Mouse (Mus musculus) liver, embryonic 14 days (tissue): ENCODE results near the gene Smchd1. TPM values are rescaled to one million over a fixed set of nuclear protein-coding genes. Genes with fewer than 3 reads are reported as not detected.

ENCODE experiments used
- polyA plus RNA-seq: library from polyadenylated mRNA; depleted of rRNA; stranded (reverse); fragments of >200 nt; gene quantifications from 2 replicates; pipeline ENCODE4 v1.2.3, GENCODE M21; 2012; rRNA removed

The Smchd1 gene
- 21.4 and 22.4 TPM in 2 replicates for polyA plus RNA-seq

DNA sequence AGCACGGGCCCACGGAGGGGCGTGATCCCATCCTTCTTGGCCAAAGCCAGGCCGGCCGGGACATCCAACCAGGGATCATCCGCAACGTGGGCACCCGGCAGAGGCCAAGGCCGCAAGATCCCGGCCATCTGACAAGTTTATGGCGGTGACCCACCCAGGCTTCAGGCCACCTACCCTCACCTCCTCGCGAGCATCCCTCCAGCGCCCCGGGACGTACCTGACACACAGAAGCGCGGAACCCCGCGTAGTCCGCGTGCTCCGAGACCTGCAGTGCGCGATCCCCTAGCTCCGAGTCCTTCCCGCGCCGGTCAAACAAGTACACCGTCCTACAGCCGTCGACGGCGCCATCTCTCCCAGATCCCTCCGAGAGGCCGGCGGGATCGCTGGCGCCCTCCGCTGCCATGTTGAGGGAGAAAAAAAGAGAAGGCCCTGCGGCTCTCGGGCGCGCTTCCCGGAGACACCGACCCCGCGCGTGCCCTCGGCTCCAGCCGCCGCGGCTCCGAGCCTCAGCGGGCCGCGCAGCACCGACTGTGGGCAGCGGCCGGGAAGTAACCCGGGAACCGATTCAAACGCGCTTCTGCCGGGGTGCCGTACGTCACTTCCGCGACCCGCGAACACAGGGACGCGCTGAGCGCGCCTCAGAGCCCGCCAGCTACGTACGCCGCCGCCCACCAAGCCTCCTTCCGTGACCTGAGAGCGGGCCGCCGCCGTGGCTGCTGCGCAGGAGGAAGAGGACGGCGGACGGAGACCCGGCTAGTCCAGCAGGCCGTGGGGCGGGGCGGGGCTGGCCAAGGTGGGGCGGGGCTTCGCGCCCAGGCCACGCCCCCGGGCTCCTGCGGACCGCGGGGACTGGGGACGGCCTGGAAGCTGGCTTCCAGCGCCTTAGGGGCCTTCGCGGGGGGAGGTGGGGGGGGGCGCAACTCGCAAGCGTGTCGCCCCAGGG is at the start of gene Smchd1:
Gene Smchd1 (minus strand): TSS at position 582 of the 943 bp plus-strand sequence.

DNA sequence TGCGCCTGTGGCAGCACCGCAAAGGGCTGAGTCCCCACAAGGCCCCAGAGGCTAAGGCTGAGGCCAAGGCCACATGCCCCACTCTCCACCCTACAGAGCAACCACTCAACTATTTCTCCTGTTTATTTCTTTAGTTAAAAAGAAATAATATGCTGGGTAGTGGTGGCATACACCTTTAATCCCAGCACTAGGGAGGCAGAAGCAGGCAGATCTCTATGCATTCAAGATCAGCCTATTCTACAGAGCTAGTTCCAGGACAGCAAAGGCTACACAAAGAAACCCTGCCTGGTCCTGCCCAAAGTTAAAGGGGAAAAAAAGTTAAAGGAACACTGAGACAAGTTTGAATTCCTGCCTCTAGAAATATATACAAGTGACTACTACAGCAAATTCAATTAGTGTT is 15.3 kb downstream of the Smchd1 start, which contains the start of gene Gm4707:
Gene Gm4707 (minus strand): TSS at position 101 of the 400 bp plus-strand sequence.

DNA sequence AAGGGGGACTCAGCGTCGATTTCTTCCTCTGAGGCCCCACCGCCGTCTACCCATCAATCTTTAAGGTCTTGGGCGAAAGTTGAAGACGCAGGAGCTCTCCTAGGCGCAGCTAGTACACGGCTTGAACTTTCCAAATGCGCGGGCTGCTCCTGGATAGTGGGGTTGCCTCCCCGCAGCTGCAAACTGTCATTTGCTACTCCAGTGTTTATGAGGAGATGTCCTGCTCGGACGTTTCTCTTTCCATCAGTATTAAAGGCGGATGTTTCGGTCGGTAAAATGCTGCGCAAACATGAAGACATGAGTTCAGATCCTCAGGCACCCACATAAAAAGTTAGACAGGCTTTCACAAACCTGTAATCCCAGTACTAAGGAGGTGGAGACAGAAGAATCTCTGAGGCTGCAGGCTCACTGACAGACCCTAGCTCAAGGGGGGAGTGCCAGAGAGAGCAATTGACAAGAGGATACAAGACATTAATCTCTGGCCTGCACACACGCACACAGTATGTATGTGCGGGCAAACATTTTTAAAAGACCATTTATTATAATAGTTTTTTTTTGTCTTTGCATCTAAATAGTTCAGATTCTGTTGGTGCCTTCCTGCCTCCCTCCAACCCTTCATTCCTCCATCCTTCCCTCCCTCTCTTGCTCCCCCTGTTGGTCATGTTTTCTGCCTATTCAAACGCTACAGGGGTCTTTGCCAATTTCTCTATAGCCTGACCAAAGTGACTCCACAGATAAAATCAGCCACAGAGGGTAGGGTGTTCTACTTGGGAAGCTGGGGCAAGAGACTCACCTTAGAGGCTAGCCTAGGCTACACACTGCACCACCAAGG is 163.6 kb downstream of the Smchd1 start, which contains the start of gene Emilin2:
Gene Emilin2 (minus strand): TSS at position 639 of the 832 bp plus-strand sequence.

Other genes with a start within 250 kb of the Smchd1 start
- gene Emilin2, start 163.4 kb downstream of the Smchd1 start, polyA plus RNA-seq, result 13.2 and 18.4 TPM in 2 replicates
- 0.44 and 0.50 TPM in 2 replicates for gene Gm4707, start 15.4 kb downstream of the Smchd1 start, polyA plus RNA-seq
- gene Ndc80, start 51.5 kb upstream of the Smchd1 start, polyA plus RNA-seq, result 20.0 and 20.8 TPM in 2 replicates
- 0.05 TPM in 2 replicates for gene Spdya, start 76.7 kb upstream of the Smchd1 start, polyA plus RNA-seq
- gene Wdr43, start 140.6 kb upstream of the Smchd1 start, polyA plus RNA-seq, result 27.8 and 33.9 TPM in 2 replicates
- gene Togaram2, start 197.9 kb upstream of the Smchd1 start, polyA plus RNA-seq, result 0.01 TPM in 2 replicates